Mouse (Mus musculus) thymus, postnatal 14 days (tissue): Measurements from ENCODE around the gene Calcb.

Experiments
- DNase-seq: peaks from one replicate; pipeline ENCODE4 v3.0.0; 2021

Gene Calcb

DNA sequence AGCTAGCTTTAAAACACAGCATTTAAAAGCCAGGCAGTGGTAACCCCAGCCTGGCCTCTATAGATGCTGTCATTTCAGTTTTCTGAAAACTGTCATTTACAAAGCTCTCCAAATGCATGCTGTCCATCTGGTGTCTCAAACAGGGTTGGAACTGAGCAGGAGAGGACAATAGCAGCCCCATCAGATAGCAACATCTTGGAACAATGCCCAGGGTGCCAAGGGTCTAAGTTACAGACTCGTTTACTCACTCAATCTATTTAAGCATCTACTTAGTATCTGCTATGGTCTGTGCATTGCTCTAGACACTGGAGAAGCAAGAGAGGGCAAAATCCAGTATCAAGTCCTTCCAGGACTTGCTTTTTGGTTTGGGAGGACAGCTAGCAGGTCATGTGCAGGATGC is 35.8 kb downstream of the Calcb start:
- DNase-seq = no peak

DNA sequence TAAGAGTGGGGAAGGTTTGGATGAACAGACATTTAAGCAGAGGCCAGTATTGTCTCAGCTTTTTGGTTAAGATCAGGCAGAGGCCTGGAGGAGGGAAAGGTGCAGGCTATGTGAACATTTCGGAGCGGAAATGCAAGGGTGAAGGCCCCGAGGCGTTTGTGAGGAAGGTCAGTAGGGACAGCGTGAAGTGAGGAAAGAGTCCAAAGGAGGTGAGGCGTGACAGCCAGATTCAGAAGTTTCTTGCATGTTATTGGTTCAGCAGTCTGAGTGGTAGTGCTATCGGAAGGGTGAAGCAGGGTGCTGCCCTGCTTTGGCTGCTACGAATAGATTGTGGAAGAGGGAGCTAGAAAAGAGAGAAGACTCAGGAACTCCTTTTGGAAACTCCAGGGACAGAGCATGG is 36.2 kb downstream of the Calcb start:
- no peak for DNase-seq

DNA sequence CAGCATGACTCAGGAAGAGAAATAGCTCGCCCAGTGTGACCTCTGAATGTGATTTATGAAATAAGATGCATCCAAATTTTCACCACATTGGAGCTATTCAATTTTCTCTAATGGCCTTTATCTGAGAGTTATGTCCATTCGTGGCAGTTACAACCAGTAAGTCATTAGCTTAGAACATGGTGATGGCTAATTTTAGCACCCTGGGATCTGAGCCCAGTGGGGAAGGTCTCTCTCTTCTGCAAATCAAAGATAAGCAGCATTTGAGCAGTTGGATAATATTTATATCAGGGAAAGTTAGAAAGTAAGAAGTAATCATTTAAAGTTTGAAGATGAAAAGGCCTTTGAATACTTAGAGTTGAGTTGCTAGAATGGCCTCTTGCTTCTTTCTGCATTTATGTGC is 44.2 kb downstream of the Calcb start:
- DNase-seq = no peak

DNA sequence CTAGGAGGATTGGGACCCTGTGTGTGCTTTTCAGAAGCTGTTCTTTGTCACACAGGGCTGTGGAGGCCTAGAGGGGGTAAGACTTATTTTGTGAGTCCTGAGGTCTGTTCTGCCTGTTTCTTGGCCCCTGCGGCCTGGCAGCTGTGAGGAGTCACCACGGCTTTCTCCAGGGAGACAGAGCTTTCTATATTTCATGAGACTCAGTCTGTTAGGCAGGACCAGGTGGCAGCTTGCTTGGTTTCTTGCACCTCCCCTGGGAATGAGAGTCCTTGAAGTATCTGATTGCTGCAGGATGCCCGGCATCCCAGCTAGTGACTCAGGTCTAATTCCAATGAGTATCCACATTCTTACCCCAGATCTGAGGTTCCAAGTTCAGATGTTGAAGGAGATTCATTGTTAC is 46.8 kb downstream of the Calcb start:
- DNase-seq = no peak

GRCm38 (mm10) chr7:114766523-114766922 is 48.1 kb downstream of the Calcb start:
- no peak for DNase-seq

DNA sequence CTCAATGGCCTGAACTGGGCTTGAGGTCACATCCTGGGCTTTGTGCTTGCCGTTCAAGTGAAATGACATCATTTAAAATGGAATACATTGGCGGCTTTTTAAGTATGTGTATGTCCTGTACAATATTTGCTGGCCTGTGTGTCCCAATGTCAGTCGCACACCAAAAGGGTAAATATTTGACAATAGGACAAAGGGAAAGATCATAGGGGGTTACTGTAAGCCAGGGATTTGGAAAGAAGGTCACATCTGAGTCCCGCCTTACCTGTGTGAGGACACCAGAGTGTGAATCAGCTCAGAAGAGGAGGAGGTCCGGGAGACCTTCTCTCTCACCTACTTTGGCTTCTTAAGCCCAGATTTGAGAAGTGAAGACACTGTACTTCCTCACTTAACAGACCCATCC is 50.1 kb downstream of the Calcb start:
- DNase-seq = no peak

- DNase-seq = no peak
These were observed 50.6 kb downstream of the Calcb start for GRCm38 (mm10) chr7:114769041-114769440.

- no peak for DNase-seq
These were observed 52.1 kb downstream of the Calcb start for GRCm38 (mm10) chr7:114770586-114770985.

DNA sequence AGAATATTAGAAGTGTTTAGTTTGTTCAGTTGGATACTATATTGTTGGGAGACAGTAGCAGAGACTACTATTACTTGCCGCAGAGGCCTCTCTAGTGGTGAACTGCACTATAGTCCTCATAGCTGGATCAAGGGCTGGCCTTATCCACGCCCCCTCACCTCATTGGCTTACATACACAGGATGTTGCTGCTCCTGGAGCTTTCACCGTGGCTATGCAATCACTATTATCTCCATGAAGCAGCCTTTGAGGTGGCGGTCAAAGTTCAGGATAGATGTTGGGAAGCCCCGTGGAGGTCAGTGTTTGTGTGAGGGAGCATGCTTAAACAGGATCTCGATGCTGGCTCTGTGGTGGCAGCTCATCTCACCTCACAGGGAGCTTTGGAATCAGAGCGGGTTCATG is 53.4 kb downstream of the Calcb start:
- DNase-seq = no peak
